Mouse (Mus musculus) MEL-GATA-1-ER (cell line): ENCODE measurements around the gene Taf8.

Experiments
- DNase-seq: peaks from one replicate; pipeline ENCODE4 v3.0.0-alpha.2; 2012; ENCODE audit warnings: low read depth; ENCODE audit errors: extremely low read depth

Gene Taf8

DNA sequence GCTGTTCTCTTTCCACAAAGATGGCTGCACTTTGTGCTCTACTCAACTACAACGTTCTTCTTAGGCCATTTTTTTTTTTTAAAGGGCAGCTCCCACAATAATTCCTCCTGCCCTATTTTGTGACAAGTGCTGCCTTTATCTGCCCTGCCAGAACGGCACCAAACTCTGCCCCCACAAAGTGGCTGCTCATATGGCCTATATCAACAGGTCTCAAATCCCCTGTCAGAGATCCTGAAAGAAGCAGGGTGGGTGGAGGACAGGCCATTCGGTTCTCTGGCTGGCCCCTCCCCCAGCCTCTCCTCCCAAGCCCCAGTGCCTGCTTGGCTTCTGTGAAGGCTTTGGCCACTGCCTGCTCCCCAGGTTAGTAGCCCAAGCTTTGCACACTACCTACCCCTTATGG, 17.1 kb downstream of the Taf8 start:
- DNase-seq, result no peak

GRCm38 (mm10) chr17:47484241-47484921, 17.7 kb downstream of the Taf8 start:
- DNase-seq, result no peak

DNA sequence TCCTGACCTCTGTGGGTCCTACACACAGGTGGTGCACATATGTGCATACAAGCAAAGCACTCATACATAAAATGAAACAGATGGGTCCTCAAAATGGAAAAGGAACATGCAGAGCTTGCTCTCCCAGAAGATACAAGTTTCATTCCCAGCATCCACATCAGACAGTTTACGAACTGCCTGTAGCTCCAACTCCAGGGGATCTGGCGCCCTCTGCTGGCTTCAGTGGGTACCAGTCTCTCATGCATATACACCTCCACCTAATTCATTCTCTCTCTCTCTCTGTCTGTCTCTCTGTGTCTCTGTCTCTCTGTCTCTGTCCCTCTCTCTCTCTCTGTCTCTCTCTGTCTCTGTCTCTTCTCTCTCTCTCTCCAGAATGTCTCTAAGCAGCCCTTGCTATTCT, 19.7 kb downstream of the Taf8 start:
- DNase-seq, result no peak

- no peak for DNase-seq
Observed at GRCm38 (mm10) chr17:47479887-47480286, 22.2 kb downstream of the Taf8 start.

GRCm38 (mm10) chr17:47475714-47476113, 26.4 kb downstream of the Taf8 start:
- peak; percentile 28 for DNase-seq

- no peak for DNase-seq
Observed at GRCm38 (mm10) chr17:47475181-47475580, 26.9 kb downstream of the Taf8 start.

GRCm38 (mm10) chr17:47474250-47474649, 27.8 kb downstream of the Taf8 start:
- no peak for DNase-seq

DNA sequence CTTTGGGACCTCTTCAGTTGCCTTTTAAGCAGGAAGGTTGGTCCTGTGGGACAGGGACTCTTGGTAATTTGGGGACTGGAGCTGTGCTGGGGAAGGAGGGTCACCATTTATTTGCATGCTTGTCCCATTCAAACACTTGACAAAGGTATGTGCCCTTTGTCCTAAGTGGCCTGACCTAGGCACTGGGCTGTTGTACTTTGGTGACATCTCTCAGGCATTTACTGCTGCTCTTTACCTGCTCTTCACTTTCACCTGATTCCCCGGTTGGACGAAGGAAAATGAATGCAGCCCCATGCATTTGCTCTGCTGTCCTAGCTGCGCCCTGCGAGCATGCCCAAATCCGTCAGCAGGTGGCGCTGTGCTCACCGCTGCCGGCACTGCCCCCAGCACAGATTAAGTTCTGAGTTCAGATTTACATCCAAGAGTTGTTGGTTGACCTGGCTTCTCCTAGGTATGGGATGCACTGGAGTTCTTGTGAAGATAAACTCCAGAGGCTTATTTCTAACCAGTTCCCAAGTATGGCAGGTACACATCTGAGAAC, 28.6 kb downstream of the Taf8 start:
- peak; percentile 20 for DNase-seq

DNA sequence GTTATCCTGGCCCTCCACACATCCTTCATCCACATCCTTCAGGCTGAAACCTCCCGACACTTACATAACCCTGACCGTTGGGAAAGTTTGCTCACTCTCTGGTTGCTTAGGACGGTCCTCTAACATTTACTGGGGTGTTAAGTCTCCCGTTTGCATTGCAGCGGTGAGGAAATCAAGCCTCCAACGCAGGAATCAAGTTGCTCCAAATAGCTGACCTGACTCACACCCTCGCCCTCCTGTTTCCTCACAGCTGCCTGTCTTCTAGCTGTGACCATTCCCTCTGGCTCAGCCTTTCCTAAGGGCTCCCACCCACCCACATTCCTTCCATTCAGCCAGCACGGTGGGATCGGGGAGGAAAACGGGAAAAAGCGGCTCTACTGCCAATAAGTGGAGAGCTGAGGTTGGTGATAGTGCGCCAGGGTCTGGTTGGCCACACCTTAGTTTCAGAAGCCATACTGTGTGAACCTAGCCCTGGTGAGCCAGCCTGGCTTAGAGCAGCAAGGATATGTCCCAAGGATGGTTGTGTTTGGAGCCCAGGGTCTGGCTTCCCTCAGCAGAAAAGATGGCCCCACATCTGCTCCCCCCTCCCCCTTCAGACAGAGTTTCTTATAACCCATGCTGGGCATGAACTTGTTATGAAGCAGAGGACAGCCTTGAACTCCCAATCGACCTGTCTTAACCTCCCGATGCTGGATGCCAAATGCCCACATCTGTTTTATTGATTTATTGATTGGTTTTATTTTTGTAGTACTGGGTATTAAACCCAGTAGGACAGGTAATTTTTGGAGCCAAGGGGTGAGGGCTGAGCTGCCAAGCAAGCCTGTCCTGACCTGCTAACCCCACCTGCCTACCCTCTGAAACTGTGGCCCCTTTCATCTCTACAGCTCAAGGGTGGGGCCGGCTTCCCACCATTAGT, 29.4 kb downstream of the Taf8 start:
- no peak for DNase-seq

GRCm38 (mm10) chr17:47470686-47471085, 31.4 kb downstream of the Taf8 start:
- no peak for DNase-seq

DNA sequence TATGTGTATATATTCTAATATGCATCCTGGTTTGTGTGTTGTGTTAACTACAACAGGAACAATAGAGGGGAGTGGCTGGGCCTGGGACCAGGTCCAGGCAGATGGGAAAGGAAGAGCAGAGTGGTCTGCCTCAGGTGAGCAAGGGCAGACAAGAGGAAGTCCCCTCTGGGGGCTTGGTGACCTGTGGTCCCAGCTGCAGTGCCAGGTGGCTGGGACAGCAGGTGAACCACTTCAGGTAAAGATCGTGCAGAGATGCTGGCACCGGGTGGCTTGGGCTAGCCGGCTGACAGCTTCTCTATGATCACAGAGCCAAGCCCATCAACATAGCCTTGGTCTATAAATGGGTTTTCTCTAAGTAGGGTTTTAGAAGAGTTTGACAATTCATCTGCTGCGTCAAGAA, 32.0 kb downstream of the Taf8 start:
- DNase-seq, result no peak

- no peak for DNase-seq
Observed at GRCm38 (mm10) chr17:47469642-47470041, 32.5 kb downstream of the Taf8 start.

- no peak for DNase-seq
Observed at GRCm38 (mm10) chr17:47468466-47468865, 33.6 kb downstream of the Taf8 start.

- DNase-seq, result no peak
Observed at GRCm38 (mm10) chr17:47468063-47468462, 34.0 kb downstream of the Taf8 start.

- no peak for DNase-seq
Observed at GRCm38 (mm10) chr17:47467659-47468058, 34.4 kb downstream of the Taf8 start.

DNA sequence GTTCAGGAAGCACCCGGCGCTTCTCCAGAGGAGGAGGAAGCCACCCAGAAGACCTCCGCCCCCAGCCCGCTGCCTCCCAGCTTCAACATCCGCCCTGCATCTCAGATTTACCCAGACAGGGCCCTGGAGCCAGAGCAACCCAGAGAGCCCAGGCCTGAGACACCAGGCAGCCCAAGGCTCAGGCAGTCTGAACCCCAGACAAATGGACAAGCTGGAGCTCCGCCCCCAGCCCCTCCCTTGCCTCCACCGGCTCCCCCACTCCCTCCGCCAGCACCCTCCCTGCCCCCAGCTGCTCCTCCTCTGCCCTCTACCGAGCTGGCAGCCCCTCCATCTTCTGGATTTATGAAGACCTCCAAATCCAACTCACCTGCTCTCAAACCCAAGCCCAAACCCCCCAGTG, 35.8 kb downstream of the Taf8 start:
- no peak for DNase-seq

DNA sequence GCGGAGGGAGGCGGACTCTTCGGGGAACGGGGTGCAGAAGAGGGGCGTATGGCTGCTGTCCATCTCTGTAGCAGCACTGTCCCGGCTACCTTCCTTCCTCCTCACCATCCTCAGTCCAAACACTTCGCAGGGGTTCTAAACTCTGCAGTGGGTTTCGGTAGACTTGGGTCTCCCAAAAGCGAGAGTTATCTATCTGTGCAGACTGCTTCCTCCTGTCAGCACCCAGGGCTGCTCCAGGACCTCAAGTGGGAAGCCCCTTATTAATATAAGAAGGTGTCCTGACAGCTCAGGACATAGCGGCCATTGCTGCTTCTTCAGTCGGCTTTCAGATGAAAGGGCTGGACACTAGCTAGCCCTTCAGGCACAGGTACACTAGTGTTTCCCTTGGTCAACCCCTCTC, 37.1 kb downstream of the Taf8 start:
- DNase-seq, result peak; percentile 51

- no peak for DNase-seq
Observed at GRCm38 (mm10) chr17:47464248-47464965, 37.7 kb downstream of the Taf8 start.

DNA sequence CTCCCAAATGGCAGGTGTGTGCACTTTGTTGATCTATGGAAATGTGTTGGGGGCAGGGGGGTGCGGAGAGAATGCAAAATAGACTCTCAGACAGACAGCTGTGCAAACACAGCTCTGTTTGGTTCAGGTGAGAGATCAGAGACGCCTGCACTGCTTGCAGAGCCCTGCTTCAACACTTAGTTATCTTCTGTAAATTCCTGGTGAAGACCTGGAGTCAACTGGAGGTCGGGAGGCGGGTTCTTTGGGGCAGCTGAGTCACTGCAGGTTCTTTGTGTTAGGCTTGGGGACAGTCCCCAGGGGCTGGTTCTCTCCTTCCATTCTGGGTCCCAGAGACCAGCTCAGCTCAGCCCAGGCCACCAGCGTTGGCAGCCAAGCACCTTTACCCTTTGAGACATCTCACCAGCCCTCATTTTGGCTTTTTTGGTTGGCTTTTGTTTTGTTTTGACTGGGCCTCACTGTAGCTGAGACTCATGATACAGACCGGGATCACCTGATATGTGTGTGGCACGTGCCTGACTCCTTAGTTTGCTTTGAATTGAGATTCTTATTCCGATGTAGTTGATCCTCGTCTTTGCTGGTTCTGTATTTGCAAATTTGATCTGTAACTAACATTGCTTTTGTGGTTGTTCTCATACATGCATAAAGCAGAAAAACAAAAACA, 39.2 kb downstream of the Taf8 start:
- DNase-seq, result no peak

DNA sequence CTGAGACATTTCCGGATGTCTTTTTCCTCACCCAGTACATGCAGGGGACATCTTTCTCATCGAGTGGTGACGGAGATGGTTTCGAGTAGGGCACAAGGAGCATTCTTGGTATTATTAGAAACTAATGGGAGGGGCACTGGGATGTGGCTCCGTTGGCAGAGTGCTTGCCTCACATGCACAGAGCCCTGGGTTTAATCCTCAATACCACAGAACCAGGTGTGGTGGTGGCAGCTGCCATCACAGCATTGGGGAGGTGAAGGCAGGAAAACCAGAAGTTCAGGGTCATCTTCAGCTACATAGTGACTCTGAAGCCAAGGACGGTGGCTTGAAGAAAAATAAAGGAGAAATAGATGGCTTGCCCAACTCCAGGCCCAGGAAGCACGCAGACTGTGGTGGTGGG, 39.9 kb downstream of the Taf8 start:
- DNase-seq, result no peak

DNA sequence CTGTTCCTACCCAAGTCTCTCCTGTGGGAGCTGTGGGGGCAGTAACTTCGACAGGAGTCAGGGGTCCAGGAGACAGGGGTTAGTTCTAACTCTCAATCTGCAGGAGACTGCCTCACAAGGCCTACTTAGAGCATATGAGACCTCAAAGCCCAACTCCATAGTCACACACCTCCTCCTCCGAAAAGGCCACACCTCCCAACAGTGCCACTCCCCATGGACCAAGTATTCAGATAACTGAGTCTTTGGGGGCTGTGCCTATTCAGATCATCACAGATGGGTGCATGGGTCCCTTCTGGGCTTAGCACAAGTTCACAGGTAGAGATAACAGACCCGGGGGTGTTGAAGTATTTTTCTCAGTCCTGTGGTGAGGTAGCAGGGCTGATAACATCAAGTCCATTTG, 40.4 kb downstream of the Taf8 start:
- DNase-seq, result no peak
